Mouse (Mus musculus): ENCODE data around the gene Ikbkg.

Ikbkg gene

GRCm38 (mm10) chrX:74481349-74481885 lies 88.3 kb downstream of the Ikbkg start, which contains the start of gene Gm6880:
Gm6880 (minus strand) TSS chrX:74481399.
- 78% methylated on average over 12 of the region's 14 CpGs for WGBS

DNA sequence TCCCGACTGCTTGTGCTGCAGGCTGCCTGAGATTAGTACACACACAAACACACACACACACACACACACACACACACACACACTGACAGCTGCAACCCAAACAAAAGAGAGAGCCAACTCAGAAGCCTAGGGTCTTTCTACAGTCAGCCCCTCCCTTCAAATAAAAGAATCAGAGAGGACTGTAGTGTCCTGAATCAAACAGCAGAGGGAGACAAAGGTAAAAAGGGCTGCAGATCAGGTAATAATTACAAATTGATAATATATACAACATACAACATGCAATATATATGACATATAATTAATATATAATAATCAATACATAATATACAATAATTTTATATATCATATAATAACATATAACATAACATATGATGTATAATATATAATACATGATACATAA lies 104.0 kb downstream of the Ikbkg start:
- 60% methylated on average over 1 of the region's 1 CpGs for WGBS

Data from cerebral cortex, adult 2 months (tissue).